Mouse (Mus musculus): ENCODE results near the gene Usp18.

Usp18 gene

GRCm38 (mm10) chr6:121245127-121246036 lies at the start of gene Usp18:
Gene Usp18 (plus strand): TSS chr6:121245906.
- peak; percentile 40 for DNase-seq

DNA sequence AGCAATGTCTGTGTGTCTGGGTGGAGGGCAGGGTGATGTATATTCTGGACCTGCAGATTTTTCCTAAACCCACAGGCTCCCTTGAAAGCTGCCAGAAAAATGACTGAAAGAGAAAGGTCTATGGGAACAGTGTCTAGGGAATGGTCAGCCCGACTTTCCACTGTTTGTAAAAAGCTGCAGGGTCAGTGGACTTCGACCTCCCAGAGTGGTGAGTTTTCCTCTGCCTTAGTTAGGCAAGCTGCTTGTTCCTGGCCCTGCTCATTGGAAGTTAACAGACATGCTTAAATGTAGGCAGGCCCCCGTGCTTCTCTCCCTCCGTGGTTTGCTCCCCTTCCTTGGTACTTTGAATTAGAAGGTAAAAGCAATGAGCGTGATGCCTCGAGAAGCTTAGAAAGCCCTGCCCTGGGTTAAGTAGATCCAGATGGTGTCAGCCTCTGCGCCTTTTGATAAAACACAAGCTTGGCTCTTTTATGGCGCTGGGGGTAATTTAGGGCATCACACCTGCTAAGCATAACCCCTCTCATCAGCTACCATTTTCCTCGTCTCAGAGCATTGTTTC lies 47.8 kb upstream of the Usp18 start:
- DNase-seq, result no peak

DNA sequence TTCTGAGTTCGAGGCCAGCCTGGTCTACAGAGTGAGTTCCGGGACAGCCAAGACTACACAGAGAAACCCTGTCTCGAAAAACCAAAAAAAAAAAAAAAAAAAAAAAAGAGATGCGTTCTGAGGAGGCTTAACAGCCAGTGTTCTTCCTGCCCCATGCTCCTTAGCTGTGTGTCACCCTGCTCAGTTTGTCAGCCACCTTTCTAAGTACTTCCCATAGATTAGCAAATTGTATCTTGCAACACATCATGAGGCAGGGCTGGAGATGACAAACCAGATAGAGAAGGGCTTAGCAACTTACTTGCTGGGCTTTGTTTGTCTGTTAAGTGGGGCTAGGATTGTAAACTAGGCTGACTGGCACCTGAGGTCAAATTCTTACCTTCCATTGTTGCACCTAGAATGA lies 45.2 kb upstream of the Usp18 start:
- no peak for DNase-seq

- DNase-seq, result no peak
Measured at GRCm38 (mm10) chr6:121202026-121202425, 43.7 kb upstream of the Usp18 start.

- no peak for DNase-seq
Measured at GRCm38 (mm10) chr6:121206481-121206880, 39.2 kb upstream of the Usp18 start.

DNA sequence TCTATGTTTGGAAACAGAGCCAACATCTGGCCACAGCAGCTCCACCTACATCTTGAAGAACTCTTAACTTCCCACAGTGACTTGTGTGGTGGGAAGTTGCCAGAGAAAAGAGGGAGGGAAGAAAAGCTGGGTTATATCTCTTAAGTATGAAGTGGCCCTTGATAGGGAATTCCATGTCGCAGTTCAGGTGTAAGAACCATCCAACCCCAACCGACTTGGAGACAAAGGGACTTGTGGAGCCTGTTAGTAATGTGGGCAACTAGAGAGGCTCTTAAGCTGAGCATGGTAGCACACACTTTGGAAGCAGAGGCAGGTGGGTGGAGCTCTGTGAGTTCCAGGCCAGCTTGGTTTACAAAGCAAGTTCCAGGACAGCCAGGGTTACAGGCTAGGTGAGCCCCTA lies 36.1 kb upstream of the Usp18 start:
- DNase-seq, result no peak

DNA sequence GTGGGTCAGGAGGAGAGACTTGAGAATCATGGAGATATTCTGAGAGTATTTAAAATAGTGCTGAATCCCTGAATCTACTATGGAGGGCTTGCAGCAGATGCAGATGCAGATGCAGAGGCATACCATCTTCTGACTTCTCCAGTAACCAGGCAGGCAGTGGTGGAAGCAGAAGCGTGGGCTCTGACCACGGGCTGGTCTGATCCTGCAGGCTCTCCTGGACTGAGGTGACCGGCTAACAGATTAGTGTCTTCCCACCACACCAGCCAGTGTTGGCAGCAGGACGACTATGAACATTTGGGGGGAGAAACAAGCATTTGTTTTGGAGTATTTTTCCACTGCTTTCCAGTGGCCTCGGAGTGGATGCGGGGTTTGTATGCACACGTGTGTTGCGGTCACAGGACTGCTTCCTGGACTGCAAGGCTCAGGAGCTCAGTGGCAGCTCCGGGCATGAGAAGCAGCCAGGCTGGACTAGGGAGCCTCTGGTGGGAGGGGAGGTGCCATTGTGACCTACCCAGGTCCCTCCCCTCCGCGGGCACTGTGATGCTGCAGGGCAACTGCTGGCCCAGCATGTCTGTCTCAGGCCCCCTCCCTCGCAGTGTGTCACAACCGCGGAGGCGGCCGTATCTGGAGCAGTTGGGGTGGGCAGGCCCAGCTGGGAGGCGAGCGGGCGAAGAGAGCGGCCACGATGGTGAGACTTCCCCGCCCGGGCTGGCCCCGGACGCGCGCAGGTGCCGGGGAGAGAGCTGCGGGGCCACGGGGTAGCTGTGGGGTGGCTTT lies 35.4 kb upstream of the Usp18 start, which contains the start of gene Tuba8:
Gene Tuba8 (plus strand): TSS at position 548 of the 777 bp plus-strand sequence.
- peak; percentile 56 for DNase-seq

DNA sequence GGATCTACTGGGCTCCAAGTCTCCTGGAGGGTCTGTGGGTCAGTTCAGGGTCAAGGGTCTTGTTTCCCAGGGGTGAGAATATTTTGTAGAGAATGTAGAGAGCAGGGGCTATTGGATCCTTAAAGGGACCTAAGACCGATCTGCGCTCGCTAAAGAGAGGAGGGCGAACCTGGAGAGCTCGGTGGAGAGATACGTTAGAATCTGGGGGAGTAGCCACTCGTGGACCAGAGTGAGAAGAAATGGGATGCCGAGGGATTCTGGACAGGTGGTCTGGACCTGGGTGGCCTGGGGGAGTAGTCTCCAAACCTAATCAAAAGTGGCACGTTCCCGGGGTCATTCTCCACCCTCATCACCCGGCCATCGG lies 34.8 kb upstream of the Usp18 start:
- DNase-seq, result no peak

- peak; percentile 34 for DNase-seq
Measured at GRCm38 (mm10) chr6:121211743-121212142, 34.0 kb upstream of the Usp18 start.

GRCm38 (mm10) chr6:121212988-121213387 lies 32.7 kb upstream of the Usp18 start:
- no peak for DNase-seq

DNA sequence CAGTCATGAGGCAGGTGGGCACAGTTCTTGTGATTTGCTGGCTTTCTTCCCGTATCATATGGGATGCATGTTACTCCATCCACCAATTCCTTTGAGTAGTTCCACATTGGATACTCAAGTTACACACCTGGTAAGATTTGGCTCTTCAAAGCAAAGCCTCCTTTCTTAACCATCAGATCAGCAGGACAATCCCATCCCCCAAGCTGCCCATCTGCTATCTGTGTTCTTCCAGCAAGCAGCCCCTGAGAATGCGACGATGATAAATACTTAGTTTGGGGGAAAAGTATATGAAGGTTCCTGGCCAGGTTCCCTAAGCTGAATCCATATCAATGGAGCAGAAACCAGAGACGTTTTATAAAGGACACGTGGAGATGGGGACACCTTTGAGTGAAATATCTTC lies 31.5 kb upstream of the Usp18 start:
- DNase-seq, result no peak

GRCm38 (mm10) chr6:121214667-121215330 lies 30.9 kb upstream of the Usp18 start:
- DNase-seq, result no peak

DNA sequence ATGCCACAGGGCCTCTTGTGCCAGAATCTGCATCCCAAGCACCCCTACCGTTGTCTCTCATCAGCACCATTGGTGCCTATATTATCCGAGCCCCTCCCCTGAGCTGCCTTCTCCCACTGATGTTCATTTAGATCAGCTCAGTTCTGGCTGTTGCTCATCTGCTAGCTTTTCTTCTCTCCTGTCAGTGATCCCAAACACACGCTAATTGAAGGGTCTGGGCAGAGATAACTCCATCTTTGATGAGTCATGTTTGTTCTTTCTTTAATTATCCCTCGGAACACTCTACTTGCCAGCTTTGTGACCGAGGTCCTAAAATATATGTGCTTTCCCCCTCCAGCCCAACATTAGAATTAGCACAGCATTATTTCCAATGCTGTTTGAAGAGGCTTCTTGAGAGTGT lies 30.4 kb upstream of the Usp18 start:
- DNase-seq, result no peak

DNA sequence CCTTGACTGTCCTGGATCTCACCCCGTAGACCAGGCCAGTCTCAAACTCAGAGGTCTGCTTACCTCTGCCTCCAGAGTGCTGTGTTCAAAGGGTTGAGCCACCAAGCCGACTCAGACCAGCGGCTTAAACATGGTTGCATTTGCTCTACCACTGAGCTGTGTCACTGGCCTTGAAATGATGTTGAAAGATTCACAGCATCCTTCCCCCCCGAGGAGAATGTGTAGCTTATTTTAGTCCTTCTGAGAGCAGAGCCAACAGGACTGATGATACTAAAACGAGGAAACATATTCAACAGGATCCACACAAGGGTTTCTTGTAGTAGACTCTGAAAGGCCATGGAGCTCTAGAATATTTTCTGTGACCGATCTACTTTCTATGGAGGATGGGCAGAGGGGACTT lies 29.8 kb upstream of the Usp18 start:
- DNase-seq, result no peak

DNA sequence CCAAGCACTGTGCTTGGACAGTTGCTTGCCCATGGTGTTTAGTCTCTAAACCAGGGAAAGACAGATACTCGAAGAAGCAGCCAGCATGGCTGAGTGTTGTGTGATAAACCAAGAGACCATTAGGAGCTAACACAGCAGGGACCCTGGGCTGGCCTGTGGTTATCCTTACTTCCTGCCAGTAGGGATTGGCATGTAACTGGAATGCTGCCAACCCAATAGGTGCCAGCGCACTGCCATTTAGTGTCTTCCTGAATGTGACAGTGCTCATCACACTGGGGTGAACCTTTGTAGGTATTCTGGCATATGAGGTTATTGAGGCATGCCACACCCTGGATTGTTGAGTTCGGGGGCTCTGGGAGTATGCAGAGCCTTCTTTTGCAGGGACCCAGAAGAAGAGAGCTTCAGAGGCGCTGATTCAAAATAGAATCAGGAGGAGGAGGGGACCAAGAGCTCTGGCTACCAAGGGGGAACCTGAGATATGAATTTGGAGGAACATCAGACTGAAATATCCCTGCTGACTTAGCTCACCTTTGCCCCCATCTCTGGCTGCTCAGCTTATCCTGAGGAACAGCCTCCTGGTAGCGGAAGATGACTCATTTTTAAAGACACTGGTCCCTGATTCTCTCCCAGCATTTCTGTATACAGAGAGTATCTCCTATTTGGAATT lies 29.0 kb upstream of the Usp18 start:
- no peak for DNase-seq

- DNase-seq, result no peak
Measured at GRCm38 (mm10) chr6:121218002-121218401, 27.7 kb upstream of the Usp18 start.

DNA sequence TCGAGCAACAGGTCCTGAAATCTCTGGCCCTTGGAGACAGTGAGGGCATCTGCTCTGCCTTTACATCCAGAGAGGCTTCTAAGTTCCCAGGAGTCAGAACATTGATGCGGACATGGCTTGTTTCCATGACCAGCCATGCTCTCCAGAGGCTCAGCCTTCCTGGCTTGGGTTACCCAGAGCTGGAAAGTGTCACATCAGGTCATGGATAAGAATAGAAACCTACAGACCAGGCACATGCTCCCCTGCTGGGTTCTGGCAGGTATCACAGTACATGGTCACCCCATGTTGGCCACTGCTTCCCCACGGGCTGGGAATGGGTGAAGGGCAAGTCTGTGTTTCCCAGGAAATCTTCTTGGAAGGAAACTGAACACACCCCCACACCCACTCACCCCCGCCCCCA lies 26.3 kb upstream of the Usp18 start:
- DNase-seq, result no peak

GRCm38 (mm10) chr6:121220181-121220580 lies 25.5 kb upstream of the Usp18 start:
- no peak for DNase-seq

GRCm38 (mm10) chr6:121221876-121222597 lies 23.7 kb upstream of the Usp18 start:
- DNase-seq, result no peak

DNA sequence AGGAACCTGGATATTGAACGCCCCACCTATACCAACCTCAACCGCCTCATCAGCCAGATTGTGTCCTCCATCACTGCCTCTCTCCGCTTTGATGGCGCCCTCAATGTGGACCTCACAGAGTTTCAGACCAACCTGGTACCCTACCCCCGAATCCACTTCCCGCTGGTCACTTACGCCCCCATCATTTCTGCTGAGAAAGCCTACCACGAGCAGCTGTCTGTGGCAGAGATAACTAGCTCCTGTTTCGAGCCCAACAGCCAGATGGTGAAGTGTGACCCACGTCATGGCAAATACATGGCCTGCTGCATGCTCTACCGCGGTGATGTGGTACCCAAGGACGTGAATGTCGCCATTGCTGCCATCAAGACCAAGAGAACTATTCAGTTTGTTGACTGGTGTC lies 22.7 kb upstream of the Usp18 start:
- no peak for DNase-seq

DNA sequence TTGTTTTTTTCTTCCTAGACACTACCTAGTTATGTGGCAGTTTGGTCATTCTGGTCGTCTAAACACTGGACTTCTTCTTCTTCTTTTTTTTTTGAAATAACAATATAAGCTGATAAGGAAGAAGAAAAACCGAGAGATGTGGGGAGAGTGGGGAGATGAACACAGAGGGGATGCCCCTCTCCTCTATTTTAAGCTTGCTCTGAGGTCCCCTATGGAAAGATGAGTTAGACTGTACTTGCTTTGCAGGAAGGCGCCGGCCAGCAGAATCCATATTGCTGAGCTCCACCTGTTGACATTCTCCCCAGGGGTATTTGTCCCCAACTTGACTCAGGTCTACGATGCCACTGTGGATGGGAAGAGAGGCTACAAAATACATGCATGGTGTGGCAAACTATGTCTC lies 21.6 kb upstream of the Usp18 start:
- no peak for DNase-seq

- no peak for DNase-seq
Measured at GRCm38 (mm10) chr6:121224993-121225392, 20.7 kb upstream of the Usp18 start.

Measured in cerebellum, adult 9-10 months (tissue).